Mouse (Mus musculus): ENCODE measurements around the gene Arl5a.

DNA sequence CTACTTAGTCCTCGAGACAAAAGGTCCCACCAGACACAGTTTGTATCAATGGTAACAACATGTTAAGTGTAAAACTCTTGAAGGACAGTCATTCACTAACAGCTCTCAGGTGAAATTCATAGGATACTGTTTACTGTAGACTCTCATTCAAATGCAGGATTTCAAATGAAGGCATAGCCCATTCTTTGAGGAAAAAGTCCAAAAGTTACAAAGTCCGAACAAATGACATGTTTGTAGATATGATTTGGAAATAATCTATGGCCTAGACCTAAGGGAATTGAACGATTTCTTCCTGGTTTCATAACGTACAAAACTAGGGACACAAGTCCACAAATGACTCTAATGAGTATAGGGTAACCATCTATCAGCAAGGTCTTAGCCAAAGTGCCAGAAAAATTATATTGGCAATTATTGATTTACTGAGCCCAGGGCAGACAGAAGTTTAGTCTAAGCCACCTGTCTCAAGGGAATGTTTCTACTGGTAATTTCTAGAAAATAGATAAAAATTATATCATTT is 45.4 kb upstream of the Arl5a start:
- TF ChIP-seq POLR2A (IDR thresholded peaks at IDR 0.05; ENCODE audit: low read depth, low read length) (no peak), CTCF (IDR thresholded peaks at IDR 0.05; ENCODE audit: extremely low read depth, insufficient read depth, insufficient read length, insufficient replicate concordance) (no peak)

All from spleen, adult 2 months (tissue).